Mouse (Mus musculus): ENCODE results near the gene Ankrd61.

The Ankrd61 gene

DNA sequence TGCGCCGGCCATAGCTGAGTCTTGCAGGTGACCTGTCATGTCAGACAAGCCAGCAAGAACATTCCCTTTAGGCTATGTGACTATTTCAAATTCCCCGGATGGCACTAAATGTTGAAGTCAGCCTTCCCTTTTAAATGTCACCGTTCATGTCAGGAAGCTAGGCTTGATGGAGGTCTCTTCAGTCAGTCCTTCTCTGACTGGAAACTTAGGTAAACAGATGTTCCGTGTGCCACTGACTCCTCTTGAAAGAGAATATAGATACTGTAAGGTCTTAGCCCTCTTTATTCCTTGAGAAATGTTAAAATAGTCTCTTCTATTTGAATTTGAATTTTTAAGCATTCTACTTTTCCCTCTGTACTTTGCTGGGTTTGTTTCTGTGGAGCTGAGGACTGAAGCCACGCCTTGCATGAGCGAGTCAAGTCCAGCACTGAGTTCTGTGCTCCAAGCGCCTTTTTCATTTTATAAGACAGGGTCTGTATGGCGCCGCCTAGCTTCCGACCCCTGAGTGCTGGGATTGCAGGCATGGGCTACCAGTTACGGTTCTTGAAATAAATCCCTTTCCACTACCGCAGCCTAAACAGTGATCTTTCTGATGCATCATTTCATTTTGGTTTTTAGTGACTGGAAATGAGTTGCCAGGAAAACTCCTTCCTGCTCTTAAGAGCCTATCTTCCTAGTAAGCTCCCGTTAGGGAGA lies at the start of gene Ankrd61:
Gene Ankrd61, minus strand, starts transcription at position 51 of the 696 bp plus-strand sequence.
- DNase-seq (ENCODE audit: low read depth, low spot score): no peak

DNA sequence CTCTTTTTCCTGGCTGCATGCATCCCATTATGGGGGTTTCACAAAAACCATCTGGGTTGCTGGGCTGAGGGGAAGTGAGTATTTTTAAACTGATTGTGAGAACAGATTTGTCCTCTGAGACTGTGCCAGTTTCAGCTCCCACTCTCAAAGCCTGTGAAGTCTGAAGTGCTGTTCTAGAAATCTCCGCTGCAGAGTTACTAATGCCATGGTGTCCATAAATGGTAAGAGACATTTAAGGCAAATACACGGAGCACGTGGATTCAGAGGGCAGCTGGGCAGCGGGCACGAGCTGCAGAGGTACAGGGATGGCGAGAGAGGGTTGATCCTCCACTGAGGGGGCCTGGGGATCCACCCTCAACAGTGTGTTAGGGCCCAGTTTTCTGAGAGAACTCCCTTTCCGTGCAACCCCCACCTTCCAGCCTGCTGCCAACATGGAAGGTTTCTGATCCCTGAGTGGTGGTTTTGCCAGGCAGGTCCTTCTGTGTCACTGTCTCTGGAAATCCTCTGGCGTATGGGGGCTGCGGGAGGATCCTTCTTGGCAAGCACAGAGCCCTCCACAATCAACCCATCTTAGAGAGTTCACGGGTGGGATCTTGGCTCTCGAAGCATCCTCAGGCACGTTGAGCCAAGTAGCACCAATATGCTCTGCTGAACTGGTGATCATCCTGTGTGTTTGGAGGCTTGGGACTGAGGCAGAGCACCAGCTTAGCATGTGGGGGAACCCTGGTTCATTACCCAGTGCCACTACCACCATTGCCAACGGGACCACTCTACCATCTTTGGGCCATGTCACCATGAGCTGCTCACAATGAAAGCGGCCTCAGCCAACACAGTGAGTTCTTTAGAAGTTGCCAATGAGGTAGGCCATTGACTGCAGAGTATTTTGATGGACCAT lies 46.0 kb upstream of the Ankrd61 start:
- DNase-seq (ENCODE audit: low read depth, low spot score): no peak

DNA sequence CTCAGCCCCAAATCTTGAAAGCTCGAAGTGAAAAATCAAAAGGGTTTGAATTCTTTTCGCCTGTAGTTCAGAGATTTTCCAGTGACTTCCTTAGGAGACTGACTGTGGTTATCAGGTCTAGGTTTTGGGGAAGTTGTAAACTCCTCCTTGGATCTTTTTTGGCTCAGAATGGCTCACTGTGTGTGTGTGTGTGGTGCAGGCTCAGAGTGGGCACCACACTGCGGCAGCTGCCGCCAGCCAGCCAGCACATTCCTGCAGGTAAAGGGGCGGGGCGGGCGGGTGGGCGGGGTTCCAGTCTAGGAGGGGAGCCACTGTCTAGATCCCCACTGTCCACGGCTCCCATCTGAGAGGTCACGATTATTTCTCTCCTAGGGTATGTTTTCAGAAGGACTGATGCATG lies 44.1 kb upstream of the Ankrd61 start:
- no peak for DNase-seq (ENCODE audit: low read depth, low spot score)

DNA sequence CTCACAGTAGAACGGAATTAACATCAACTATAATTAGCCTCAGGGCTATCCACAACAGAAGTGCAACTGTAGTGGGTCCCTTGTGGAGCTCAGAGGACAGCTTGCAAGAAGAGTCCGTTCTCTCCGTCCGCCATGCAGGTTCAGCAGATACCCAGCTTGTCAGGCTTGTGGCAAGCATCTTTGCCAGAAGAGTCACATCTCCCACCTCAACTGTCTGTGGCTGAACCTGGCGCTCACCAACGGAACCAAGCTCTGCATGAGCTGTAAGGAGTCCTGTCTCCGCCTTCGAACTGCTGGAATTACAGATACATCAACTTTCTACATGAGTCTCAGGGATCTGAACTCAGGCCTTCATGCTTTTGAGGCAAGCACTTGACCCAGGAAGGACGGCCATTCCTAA lies 38.7 kb upstream of the Ankrd61 start:
- DNase-seq (ENCODE audit: low read depth, low spot score): no peak

DNA sequence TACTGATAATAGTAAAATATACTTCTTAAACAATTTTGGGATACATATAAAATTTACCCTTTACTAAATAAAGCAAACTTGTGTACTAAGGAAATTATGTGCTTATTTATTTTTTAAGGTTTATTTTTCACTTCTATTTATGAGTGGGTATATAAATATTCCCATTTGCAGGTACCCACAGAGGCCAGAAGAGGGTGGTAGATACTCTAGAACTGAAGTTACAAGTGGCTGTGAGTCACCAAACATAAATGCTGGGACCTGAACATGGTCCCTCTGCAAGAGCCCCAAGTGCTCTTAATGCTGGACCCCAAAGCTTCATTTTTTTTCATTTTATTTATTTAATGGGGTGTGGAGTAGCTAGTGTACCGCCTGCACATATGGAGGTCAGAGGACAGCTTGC lies 36.4 kb upstream of the Ankrd61 start:
- DNase-seq (ENCODE audit: low read depth, low spot score): peak; percentile 26

DNA sequence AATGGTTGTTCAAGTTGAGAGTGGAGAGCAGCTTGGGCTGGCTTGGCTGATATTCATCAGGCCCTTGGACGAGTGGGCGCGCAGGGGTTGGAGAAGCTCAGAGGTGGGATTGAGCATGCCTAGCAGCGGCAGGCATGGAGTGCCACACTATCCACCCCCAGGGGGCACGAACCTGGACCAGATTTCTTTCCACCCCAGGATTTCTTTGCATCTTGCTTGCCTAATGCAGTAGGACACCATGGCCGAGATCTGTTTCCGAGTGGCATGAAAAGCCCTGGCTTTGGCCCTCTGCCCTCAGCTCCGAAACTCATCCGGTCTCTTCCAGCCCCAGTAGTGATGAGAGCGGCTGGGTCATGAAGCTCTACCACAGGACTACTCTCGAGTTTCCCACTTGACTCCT lies 35.9 kb upstream of the Ankrd61 start:
- no peak for DNase-seq (ENCODE audit: low read depth, low spot score)

DNA sequence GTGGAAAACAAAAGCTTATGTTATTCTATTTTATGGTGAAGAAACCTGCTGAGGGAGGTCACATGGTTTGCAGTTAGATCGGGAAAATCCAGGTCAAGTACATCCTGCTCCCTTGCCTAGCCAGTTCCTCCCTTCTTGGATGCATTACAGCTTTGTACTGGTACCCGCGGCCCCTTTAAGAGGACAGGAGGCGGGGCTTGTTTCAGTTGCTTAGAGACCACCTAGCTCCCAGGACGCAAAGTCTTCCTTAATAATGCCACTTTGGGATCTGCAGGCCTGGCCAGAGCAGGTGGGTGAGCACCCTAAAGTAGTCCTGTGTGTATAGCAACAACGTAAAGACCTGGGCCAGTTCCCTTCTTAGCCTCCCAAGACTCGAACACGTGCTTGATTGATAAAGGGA lies 35.3 kb upstream of the Ankrd61 start, which contains the start of gene Rsph10b:
Gene Rsph10b, plus strand, starts transcription at position 205 of the 400 bp plus-strand sequence.
- DNase-seq (ENCODE audit: low read depth, low spot score): no peak

DNA sequence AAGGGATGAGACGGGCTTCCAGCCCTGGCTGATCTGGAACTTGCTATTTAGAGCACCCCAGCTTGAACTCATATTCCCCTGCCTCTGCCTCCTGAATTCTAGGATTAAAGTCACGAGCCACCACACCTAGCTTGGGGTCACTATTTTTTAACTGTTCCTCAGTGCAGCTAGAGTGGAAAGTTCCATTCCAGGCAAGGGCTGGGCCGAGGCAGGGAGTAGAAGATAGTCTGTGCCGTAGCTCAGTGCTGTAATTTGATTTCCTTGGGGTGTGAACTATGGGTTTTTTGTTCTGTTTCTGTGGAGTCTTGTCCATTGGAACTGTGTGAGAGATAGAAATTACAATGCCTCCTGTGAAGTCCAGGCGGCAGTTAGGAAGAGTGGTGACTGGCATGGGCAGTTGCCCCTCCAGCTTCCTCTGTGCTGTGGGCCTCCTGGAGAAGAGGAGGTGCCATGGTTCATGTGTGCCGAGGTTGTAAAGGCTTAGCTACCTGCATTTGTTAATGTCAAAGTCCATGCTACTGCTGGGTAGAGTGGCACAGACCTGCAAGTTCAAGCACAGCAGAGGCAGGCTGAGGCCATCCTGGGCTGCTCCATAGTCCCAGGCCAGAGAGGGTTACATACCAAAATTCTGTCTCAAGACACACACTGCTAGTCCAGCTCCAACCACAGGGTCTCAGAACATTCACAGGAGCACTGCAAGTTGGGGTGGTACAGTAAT lies 34.5 kb upstream of the Ankrd61 start:
- DNase-seq (ENCODE audit: low read depth, low spot score): no peak

DNA sequence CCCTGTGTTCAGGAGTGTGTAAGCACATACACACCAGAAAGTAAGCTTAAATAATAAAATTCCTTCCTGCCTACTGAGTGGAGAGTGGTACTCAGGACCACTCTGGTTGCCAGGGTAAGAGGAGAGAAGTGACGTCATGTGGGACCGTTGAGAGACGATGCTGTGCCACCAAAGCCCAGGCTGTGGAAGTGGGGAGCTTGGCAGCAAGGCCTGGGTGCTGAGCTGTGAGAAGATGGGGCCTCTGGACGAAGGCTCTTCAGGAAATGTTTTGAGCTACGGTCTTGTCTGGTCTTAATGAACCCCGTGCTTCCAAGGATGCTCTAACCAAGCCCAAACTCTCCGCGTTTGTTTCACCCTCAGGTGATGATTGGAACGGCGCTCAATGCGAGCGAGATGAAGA lies 33.2 kb upstream of the Ankrd61 start:
- no peak for DNase-seq (ENCODE audit: low read depth, low spot score)

DNA sequence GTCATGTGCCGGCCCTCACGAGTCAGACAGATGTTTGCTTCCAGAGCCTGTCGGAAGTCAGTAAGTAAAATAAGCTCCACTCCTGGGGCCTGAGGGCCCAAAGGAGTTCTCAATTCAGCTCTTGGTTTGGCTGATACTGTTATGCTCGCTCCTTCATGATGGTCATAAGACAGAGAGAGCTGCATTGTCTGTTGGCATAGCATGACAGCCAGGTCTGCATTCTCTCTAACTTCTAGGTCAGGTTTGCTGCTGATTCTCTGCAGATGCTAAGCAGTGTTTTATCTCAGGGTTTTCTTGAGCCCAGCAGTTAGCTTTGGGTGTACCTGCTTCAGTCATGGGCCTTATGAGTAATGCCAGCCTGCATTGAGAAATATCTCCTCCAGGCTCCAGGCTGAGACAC lies 31.8 kb upstream of the Ankrd61 start:
- DNase-seq (ENCODE audit: low read depth, low spot score): no peak

DNA sequence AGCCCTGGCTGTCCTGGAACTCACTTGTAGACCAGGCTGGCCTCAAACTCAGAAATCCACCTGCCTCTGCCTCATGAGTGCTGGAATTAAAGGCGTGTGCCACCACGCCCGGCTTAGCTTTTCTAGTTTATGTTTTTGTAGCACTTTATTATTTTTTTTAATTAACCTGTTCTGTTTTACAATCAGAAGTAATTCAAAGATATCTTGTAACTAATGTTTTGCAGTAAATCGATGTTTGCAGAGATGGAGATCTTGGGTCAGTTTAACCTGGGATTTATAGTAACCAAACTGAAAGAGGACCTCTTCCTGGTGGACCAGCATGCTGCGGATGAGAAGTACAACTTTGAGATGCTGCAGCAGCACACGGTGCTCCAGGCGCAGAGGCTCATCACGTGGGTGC lies 30.4 kb upstream of the Ankrd61 start, which contains the start of gene Gm42421:
Gene Gm42421, plus strand, starts transcription at position 301 of the 400 bp plus-strand sequence.
- no peak for DNase-seq (ENCODE audit: low read depth, low spot score)

DNA sequence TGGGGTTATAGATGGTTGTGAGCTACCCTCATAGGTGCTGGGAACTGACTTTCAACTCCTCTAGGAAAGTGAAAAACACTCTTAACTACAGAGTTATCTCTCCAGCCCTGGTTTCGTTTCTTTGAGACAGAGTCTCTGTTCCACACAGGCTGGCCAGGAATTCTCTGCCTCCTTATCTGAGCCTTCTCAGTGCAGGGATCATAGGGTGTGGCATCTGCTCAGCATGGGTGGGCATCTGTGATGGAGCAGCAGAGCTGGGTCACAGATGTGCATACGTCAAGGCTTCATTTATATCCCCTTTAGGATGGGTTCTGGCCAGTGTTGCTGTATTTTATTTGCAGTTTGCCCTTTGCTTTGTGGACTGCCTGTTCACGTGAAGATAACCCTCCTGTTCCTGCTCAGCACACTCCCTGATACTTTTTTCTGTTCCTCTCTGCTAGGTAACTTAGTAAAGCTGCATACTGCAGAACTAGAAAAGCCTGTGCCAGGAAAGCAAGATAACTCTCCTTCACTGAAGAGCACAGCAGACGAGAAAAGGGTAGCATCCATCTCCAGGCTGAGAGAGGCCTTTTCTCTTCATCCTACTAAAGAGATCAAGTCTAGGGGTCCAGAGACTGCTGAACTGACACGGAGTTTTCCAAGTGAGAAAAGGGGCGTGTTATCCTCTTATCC lies 27.4 kb upstream of the Ankrd61 start:
- DNase-seq (ENCODE audit: low read depth, low spot score): no peak

DNA sequence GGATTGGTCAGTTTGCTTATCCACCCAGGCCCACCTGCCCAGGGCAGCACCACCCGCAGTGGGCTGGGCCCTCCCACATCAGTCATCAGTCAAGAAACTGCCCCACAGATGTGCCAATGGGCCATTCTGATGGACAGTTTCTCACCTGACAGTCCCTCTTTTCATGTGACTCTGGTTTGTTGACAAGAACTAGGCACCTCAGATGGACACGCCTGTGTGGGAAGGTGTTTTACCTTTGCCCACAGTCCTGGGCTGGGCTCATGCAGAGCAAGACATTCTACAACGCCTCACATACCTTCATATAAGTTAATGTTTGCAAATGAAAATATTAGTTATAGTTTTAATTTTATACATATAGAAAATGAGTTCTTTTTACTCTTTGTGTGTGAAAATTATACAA lies 20.6 kb upstream of the Ankrd61 start:
- DNase-seq (ENCODE audit: low read depth, low spot score): no peak

DNA sequence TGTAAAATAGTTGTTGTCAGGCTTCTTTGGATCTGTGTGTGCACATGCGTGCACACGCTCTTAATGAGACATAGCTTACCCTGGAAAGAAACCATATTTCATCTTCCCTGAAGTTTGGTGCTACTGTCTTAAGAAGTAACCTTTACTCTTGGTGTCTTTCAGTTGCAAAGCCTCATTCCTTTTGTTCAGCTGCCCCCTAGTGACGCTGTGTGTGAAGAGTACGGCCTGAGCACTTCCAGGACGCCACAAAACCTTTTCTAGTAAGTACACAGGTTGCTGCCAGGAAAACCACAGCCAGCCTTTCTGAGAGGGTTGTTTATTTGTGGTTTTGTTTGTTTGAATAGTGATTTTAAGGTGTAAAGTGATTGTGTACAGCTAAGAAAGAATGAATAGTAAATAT lies 19.9 kb upstream of the Ankrd61 start:
- peak; percentile 80 for DNase-seq (ENCODE audit: low read depth, low spot score)

DNA sequence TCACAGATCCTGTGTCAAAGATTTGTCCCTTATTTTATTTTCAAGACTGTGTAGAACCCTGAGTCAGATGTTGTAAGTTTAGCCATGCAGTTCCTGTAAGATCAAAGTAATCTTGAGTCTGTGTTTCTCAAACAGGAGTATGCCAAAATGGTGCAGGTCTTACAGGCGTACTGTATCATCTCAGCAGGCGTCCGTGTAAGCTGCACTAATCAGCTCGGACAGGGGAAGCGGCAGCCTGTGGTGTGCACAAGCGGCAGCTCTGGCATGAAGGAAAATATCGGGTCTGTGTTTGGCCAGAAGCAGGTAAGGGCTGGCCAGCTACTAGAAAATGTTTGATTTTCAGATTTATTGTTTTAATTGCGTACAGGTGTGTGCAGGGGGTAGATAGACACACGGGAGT lies 18.7 kb upstream of the Ankrd61 start:
- DNase-seq (ENCODE audit: low read depth, low spot score): no peak

DNA sequence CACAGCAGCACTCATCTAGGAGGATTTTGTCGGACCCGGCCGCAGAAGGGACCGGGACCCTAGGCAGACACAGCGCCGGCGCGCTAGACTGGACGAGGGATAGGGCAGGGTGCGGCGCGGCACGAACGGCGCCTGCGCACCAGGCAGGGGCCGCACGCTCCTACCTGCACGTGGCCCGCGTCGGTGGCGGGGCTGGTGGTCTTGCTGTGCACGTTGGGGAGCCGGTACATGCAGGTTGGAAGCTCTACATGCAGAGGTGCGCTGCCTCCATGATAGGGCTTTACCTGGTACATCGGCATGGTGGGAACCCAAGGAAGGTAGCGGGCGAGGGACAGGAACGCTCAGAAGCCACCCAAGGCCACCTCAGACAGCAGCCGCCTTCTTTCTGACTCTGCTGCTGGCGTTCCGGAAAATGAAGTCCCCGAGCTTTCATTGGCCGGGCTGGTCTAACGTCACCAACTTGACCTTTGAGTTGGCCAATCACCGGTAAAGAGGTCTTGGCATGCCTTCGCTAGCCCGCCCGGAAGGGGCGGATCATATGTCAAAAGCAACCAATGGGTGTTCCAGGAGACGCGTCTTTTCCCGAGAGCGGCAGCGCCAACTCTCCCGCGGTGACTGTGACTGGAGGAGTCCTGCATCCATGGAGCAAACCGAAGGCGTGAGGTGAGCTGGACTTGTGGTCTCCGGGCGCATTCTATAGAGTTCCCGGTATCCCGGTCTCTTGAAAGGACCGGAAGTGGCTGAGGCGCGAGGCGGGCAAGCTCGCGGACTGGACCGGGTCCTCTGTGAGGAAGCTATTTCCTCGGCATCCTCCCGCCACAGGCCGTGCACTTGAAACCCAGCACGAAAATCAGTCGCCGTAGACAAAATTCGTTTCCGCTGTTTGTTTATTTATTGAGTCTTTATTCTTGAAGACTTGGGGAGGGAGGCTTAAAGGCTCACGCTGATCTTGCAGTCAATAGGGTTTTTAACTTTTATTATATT lies 12.2 kb upstream of the Ankrd61 start, which contains the start of the genes Aimp2 and Pms2:
Gene Aimp2, minus strand, starts transcription at position 431 of the 984 bp plus-strand sequence.
Gene Pms2, plus strand, starts transcription at position 548 of the 984 bp plus-strand sequence.
- peak; percentile 99 for DNase-seq (ENCODE audit: low read depth, low spot score)

DNA sequence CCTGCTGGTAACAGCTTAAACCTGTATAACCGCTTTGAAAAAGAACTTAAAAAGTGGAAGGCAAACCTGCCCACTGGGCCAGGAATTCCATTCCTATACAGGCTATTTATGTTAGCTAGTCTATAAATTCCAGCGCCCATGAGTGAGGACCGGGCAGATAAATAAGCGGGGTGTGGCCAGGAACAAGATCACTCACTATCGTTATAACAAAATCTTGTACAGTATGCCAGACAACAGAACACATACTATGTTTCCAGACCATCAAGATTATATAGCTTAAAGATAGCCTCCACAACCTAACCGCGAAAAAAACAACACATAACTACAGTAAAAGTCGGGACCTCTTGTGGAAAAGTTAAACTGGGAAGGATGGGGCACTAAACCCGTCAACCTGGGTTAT lies 11.4 kb upstream of the Ankrd61 start:
- DNase-seq (ENCODE audit: low read depth, low spot score): peak; percentile 49

DNA sequence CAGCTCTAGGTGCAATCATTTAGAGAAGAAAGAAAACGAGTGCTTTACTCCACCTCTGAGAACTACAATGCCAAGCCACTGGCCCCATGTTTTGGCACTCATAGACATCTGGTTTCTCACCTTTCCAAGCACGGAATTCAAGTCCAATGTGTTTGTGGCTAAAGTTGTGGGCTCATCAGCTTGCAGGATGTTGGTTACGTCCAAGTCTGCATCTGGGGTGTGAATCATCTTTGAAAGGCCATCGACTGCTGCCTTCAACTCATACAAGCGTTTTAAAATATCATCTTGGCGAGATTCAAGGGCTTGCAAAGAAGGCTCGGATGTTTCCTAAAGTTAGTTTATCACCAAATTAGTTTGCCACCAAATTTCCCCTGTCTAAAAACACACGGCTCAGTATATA lies 8.9 kb upstream of the Ankrd61 start:
- peak; percentile 31 for DNase-seq (ENCODE audit: low read depth, low spot score)

DNA sequence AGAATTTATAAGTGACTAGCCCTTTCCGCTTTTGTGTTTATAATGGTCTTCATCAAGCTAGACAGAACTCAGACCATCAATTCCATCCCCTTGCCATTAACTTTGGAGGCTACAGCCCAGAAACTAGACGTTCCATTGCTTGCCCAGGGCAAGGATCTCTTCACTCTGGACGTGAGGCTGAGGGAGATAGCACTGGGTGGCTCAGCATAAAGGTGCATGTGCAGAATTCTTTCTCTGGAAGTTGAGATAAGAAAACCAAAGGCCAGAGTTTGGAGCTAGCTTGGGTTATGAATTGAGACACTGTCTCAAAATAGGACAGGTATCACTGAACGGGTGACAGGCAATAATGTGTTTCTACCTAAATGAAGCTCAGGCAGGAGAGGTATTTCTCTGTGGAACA lies 6.3 kb upstream of the Ankrd61 start:
- DNase-seq (ENCODE audit: low read depth, low spot score): no peak

DNA sequence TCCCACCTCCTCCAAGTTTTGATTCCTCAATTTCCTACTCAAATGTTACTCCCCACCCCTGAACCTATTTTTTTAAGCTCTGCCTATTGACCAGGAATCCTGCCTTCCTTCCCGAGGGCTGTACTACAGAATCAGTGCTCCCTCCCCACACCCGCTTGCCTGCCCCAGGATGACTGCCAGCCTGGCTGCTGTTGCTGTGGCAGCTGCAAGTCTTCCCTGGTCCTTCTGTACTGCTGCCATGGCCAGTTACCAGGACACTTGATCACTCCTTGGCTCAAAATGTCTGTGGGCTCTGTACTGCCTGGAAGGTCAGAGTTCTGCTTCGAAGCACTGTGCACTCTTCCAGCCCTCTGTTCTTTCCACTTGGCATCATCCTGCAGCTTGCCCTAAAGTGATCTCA lies 4.6 kb upstream of the Ankrd61 start:
- no peak for DNase-seq (ENCODE audit: low read depth, low spot score)

Data from 3T3-L1 (cell line).